Comparison of ENCODE assay signal across 8 mouse cellular contexts in the genomic region with DNA sequence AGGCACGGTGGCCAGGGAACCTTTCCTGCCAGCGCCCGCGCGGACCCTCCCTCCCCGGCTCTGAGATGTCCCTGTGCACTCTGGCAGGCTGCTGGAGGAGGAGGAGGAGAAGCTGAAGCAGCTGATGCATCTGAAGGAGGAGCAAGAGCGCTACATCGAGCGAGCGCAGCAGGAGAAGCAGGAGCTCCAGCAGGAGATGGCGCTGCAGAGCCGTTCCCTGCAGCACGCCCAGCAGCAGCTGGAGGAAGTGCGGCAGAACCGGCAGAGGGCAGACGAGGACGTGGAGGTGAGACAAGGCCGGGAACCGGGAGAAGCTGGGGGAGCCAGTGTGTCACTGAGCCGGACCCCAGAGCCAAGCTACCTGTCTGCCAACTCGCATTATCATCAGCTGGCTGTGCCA. TPM values are rescaled to one million over a fixed set of nuclear protein-coding genes. Genes with fewer than 3 reads are reported as not detected.
A peak's percentile ranks its signal among the peaks of the same experiment; 100 is the strongest.
DNase-seq lines count a peak whose midpoint lies in the region; ATAC-seq and TF ChIP-seq lines count a peak whose summit lies in the region.

No protein-coding gene starts in this region.

- no peaks in the 10 kb centered on the region for H3K79me2 ChIP-seq in MEL (ENCODE audit: control insufficient read depth, insufficient read depth, low read length, poor library complexity)

- WGBS in hindbrain, embryonic 12.5 days: under 1% methylated on average over 21 of the region's 21 CpGs
- WGBS in lung, postnatal 0 days: under 1% methylated on average over 21 of the region's 21 CpGs

- H3K4me3 ChIP-seq in MEL (ENCODE audit: control insufficient read depth in 1 of 2, insufficient read depth in 1 of 2, low read depth in 2 of 2, low read length in 2 of 2): no peak overlapping the region
- peak overlapping the region; percentile 35 for H3K4me3 ChIP-seq in hindbrain, embryonic 12.5 days
- peak overlapping the region; percentile 14; the same call in 1 of the 2 replicates for H3K4me3 ChIP-seq in lung, postnatal 0 days (ENCODE audit: low read depth, low read length)

- no peak; the same call in none of the 2 replicates for TF ChIP-seq RAD21 in MEL (IDR thresholded peaks at IDR 0.05; ENCODE audit: low read depth, low read length)

- peaks cover 4 to 5% of the 10 kb centered on the region in 2 experiments for H3K36me3 ChIP-seq in MEL (ENCODE audit: control insufficient read depth in 1 of 2, insufficient read depth in 2 of 2, low read length in 2 of 2)
- H3K36me3 ChIP-seq in hindbrain, embryonic 12.5 days: no peaks in the 10 kb centered on the region
- H3K36me3 ChIP-seq in lung, postnatal 0 days (ENCODE audit: insufficient read depth, low read length): no peaks in the 10 kb centered on the region

- no peak overlapping the region for H3K27ac ChIP-seq in MEL (ENCODE audit: control insufficient read depth, low read depth, low read length)
- peak overlapping the region; percentile 68; the same call in 1 of the 2 replicates for H3K27ac ChIP-seq in hindbrain, embryonic 12.5 days
- H3K27ac ChIP-seq in lung, postnatal 0 days (ENCODE audit: low read length): no peak overlapping the region

- no peak for TF ChIP-seq EP300 in MEL (IDR thresholded peaks at IDR 0.05; ENCODE audit: low read depth in 1 of 2, low read length in 2 of 2)
- no peak for TF ChIP-seq EP300 in lung, postnatal 0 days (IDR thresholded peaks at IDR 0.05)

- H3K9ac ChIP-seq in MEL (ENCODE audit: control insufficient read depth, low read depth, low read length, poor library complexity, severe bottlenecking): no peak overlapping the region
- H3K9ac ChIP-seq in hindbrain, embryonic 12.5 days: peak overlapping the region; percentile 54
- no peak overlapping the region for H3K9ac ChIP-seq in lung, postnatal 0 days (replicated peaks; ENCODE audit: low read depth)

- peak in 2 of 3 experiments; percentile 55 to 59; a peak in 3 of 6 replicates for TF ChIP-seq CTCF in MEL (IDR thresholded peaks at IDR 0.05 in 2 of 3, conservative IDR thresholded peaks at IDR 0.05 in 1 of 3; ENCODE audit: control insufficient read depth in 1 of 3, insufficient read depth in 1 of 3, low read depth in 2 of 3, low read length in 3 of 3, poor library complexity in 1 of 3, severe bottlenecking in 1 of 3)
- TF ChIP-seq CTCF in lung, postnatal 0 days (IDR thresholded peaks at IDR 0.05): peak; percentile 100

- H3K9me3 ChIP-seq in MEL (replicated peaks; ENCODE audit: insufficient read depth, low read length): no peaks in the 10 kb centered on the region
- H3K9me3 ChIP-seq in hindbrain, embryonic 12.5 days (replicated peaks): no peaks in the 10 kb centered on the region
- no peaks in the 10 kb centered on the region for H3K9me3 ChIP-seq in lung, postnatal 0 days (ENCODE audit: low read length)

- H3K27me3 ChIP-seq in MEL (ENCODE audit: control insufficient read depth in 1 of 2, insufficient read depth in 2 of 2, low read length in 2 of 2): no peaks in the 10 kb centered on the region
- H3K27me3 ChIP-seq in hindbrain, embryonic 12.5 days: no peaks in the 10 kb centered on the region
- H3K27me3 ChIP-seq in lung, postnatal 0 days (replicated peaks; ENCODE audit: insufficient read depth, low read length): no peaks in the 10 kb centered on the region

- DNase-seq in MEL (ENCODE audit: low read depth, low spot score): peak; percentile 43
- peak; percentile 88 for DNase-seq in cerebellum, adult 9-11 months
- DNase-seq in frontal cortex, postnatal 10 days (ENCODE audit: low spot score in 2 of 2): peak; percentile 82 to 91
- DNase-seq in layer of hippocampus, postnatal 10 days (ENCODE audit: low spot score in 2 of 2): peak; percentile 95 to 96
- DNase-seq in lung, postnatal 0 days (ENCODE audit: low spot score): peak; percentile 97
- peak; percentile 94 for DNase-seq in ovary, postnatal 36 days (ENCODE audit: low spot score)
- peak; percentile 95 for DNase-seq in thymus, postnatal 14 days

- peak overlapping the region; percentile 67 for H3K4me2 ChIP-seq in hindbrain, embryonic 12.5 days (replicated peaks)
- peak overlapping the region; percentile 39; the same call in 1 of the 2 replicates for H3K4me2 ChIP-seq in lung, postnatal 0 days (replicated peaks; ENCODE audit: low read depth, low read length)

- H3K4me1 ChIP-seq in MEL (ENCODE audit: control insufficient read depth in 1 of 2, insufficient read depth in 2 of 2, low read length in 2 of 2): peaks cover 0 to 4% of the 10 kb centered on the region in 2 experiments; a peak in 2 of 4 replicates
- peaks cover 17% of the 10 kb centered on the region for H3K4me1 ChIP-seq in hindbrain, embryonic 12.5 days
- H3K4me1 ChIP-seq in lung, postnatal 0 days (ENCODE audit: insufficient read depth, low read depth, low read length): peaks cover 10% of the 10 kb centered on the region; the same call in 1 of the 2 replicates

- ATAC-seq in hindbrain, embryonic 12.5 days (ENCODE audit: low FRiP score): peak; percentile 47
- peak; percentile 67 for ATAC-seq in lung, postnatal 0 days

- no peak for TF ChIP-seq POLR2A in MEL (IDR thresholded peaks at IDR 0.05; ENCODE audit: control insufficient read depth in 1 of 2, insufficient read depth in 1 of 2, low read depth in 1 of 2, low read length in 2 of 2, poor library complexity in 1 of 2)

TF ChIP-seq in MEL, 35 proteins besides CTCF, POLR2A, EP300 and RAD21:
- TF ChIP-seq E2F4 (IDR thresholded peaks at IDR 0.05; ENCODE audit: borderline replicate concordance, low read depth, low read length) (no peak), SMC3 (IDR thresholded peaks at IDR 0.05; ENCODE audit: low read depth, low read length) (peak; percentile 35)

RNA-seq across cellular contexts. Expression of gene Ppard, which starts 6.5 kb away (rescaled TPM):
- total RNA-seq in MEL (2012; rRNA removed): 3.4 and 3.5 TPM in 2 replicates
- polyA plus RNA-seq in MEL (2012; ENCODE audit: insufficient read depth in 1 of 2, insufficient read length in 2 of 2, low read depth in 1 of 2, low replicate concordance in 2 of 2, missing spikeins in 1 of 2): 10 to 100 TPM in 1 of 2 experiments, not detected in 1; 12.7 TPM
- 1.7 and 2.4 TPM in 2 replicates for polyA plus RNA-seq in hindbrain, embryonic 12.5 days (2016; fragmentation: Nextera tagmentation; extraction: Ambion mirVana)
- total RNA-seq in layer of hippocampus, postnatal 10 days (2021): 10 to 100 TPM; 25.8 to 29.0 TPM
- polyA plus RNA-seq in lung, postnatal 0 days (2015; fragmentation: Nextera tagmentation; extraction: Ambion mirVana): 2.4 and 3.0 TPM in 2 replicates

RNA-seq across cellular contexts. Expression of gene Def6, which starts 18.4 kb away (rescaled TPM):
- 110 and 121 TPM in 2 replicates for total RNA-seq in MEL (2012; rRNA removed)
- polyA plus RNA-seq in MEL (2012; ENCODE audit: insufficient read depth in 1 of 2, insufficient read length in 2 of 2, low read depth in 1 of 2, low replicate concordance in 2 of 2, missing spikeins in 1 of 2): 100 to 1,000 TPM in 1 of 2 experiments, not detected in 1; 154 TPM
- polyA plus RNA-seq in hindbrain, embryonic 12.5 days (2016; fragmentation: Nextera tagmentation; extraction: Ambion mirVana): 5.7 and 6.1 TPM in 2 replicates
- total RNA-seq in layer of hippocampus, postnatal 10 days (2021): 1 to 10 TPM; 6.4 to 7.1 TPM
- polyA plus RNA-seq in lung, postnatal 0 days (2015; fragmentation: Nextera tagmentation; extraction: Ambion mirVana): 5.8 and 6.2 TPM in 2 replicates

RNA-seq across cellular contexts. Expression of gene Zfp523, which starts 49.1 kb away (rescaled TPM):
- 21.4 and 29.5 TPM in 2 replicates for total RNA-seq in MEL (2012; rRNA removed)
- polyA plus RNA-seq in MEL (2012; ENCODE audit: insufficient read depth in 1 of 2, insufficient read length in 2 of 2, low read depth in 1 of 2, low replicate concordance in 2 of 2, missing spikeins in 1 of 2): 10 to 100 TPM in 1 of 2 experiments, not detected in 1; 53.0 TPM
- polyA plus RNA-seq in hindbrain, embryonic 12.5 days (2016; fragmentation: Nextera tagmentation; extraction: Ambion mirVana): 50.0 and 50.6 TPM in 2 replicates
- total RNA-seq in layer of hippocampus, postnatal 10 days (2021): 10 to 100 TPM; 76.1 to 80.4 TPM
- polyA plus RNA-seq in lung, postnatal 0 days (2015; fragmentation: Nextera tagmentation; extraction: Ambion mirVana): 18.7 and 20.2 TPM in 2 replicates

Comparison
In these comparisons a context has a peak if more than half of its experiments do, and no peak if none do; other contexts are left out.
1. DNase-seq: peak in every context shown above with its lines; median percentile 97 in lung, postnatal 0 days; 96 in layer of hippocampus, postnatal 10 days; 95 in thymus, postnatal 14 days; 94 in ovary, postnatal 36 days; 88 in cerebellum, adult 9-11 months; 86 in frontal cortex, postnatal 10 days; 43 in MEL.
2. H3K4me3 ChIP-seq: peak in hindbrain, embryonic 12.5 days (single experiment) and lung, postnatal 0 days (single experiment); none in MEL (0 of 2).